Mouse (Mus musculus): Measurements from ENCODE around the gene Jak2. TPM values are rescaled to one million over a fixed set of nuclear protein-coding genes. Genes with fewer than 3 reads are reported as not detected.

Gene Jak2
- 10 to 100 TPM; 28.0 to 38.6 TPM for total RNA-seq (2021)

GRCm38 (mm10) chr19:29251191-29251957 lies at the start of gene Jak2:
Jak2 (plus strand) TSS chr19:29251828.
- intact Hi-C loops (cut with DNase I) = loop anchor here (5.0 kb wide), 3 partner anchors 149 to 259 kb away; partner anchors contain the start of genes Cdc37l1 and Rcl1
- peak; percentile 88 to 89 for DNase-seq (ENCODE audit: low spot score in 2 of 2)

DNA sequence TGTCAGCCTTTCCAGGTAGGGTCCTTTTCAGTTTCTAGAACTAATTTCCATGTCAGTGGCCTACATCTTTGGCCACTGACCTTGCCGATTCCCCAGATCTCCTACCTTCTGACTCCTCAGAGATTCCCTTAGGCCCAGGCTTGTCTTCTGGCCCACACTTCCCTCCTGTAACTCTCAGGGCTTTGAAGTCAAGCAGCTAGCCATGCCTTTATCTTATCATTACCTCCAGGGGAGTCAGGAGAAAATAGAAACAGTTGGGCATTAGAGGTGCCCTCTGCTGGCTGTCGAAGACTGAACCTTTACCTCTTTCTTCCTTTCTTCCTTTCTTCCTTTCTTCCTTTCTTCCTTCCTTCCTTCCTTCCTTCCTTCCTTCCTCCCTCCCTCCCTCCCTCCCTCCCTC lies 48.3 kb upstream of the Jak2 start:
- intact Hi-C loops (cut with DNase I) = no loop called here
- no peak for DNase-seq (ENCODE audit: low spot score in 2 of 2)

DNA sequence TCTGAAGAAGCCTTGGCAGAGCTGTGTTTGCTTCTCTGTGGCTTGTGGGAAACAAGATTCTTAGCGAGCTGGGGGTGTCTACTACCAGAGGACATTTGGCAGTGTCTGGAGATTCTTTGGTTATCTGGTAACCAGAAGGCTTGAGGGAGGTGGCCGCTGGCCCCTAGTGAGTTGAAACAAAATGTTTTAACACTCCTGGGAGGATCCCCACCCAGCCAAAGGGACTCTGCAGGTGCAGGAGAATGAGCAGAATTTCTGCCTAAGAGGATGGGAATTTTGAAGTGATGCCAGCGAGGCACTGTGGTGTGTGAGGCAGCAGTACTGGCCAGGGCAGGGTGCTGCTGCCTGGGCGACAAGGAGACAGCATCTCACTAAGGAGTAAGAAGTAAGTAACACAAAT lies 47.0 kb upstream of the Jak2 start:
- intact Hi-C loops (cut with DNase I) = no loop called here
- DNase-seq (ENCODE audit: low spot score in 2 of 2) = no peak

- intact Hi-C loops (cut with DNase I) = no loop called here
- no peak for DNase-seq (ENCODE audit: low spot score in 2 of 2)
Measured at GRCm38 (mm10) chr19:29205267-29205666, 46.4 kb upstream of the Jak2 start.

DNA sequence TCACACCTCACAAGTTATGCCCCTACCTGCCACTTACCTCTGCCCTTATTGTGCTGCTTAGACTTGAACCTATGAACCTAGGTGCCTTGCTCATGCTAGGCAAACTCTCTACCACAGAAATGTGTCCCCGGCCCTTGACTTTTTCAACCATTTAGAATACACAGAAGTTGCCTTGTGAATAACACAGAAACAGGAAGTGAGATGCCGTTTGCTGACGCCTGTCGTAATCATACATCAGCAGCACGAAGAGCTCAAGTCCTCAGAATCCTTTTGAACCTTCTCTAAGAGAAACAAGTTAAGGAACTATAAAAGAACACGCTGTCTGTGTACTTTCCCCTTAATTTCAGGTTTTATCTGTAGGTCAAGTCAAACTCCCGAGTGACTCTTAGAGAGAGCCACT lies 41.7 kb upstream of the Jak2 start:
- intact Hi-C loops (cut with DNase I) = no loop called here
- no peak for DNase-seq (ENCODE audit: low spot score in 2 of 2)

DNA sequence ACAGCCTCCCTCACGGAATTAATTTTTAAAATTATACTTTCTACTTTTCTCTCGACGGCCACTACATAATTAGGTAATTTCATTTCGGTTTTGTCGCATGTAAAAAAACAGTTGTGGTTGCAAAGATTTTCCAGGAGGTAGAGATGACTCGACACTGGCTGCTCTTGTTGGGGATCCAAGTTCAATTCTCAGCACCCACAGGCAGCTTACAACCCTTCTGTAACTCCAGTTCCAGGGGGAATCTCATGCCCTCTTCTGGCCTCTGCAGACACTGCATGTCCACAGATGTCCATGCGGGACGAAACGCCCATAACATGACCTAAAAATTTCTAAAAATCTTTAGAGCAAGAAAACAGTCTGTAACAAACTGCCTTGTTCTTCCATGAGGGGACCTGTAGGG lies 41.3 kb upstream of the Jak2 start:
- intact Hi-C loops (cut with DNase I) = no loop called here
- no peak for DNase-seq (ENCODE audit: low spot score in 2 of 2)

DNA sequence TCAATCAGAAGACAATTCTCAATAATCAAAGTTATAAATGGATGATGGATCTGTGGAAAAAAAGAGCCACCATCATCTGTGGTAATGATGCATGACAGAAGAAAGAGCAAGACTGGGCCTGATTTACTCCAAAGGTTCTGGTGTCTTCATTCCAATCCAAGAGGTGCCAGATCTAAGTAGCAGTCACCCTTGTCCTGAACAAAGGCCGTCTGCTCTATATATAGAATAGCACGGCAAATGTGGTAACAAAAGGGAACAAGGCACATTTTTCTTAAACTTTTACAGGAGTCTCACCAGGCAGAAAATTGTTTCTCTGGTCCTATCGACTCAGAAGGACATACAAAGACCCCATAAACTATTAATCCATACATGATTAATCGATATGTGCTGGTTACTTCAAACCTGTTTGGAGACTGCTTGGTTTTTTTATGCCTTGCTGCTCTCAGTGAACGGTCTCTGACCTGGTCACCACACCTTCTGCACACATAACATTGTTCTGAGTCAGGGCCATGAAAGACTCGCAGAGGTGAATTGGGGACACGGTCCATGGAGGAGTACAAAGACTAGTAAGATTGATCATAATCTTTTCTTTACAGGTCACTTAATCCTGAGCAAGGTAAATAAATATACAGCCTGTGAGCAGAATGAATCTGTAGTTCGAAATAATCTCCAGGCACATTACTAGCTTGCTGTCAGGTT lies 35.7 kb upstream of the Jak2 start:
- DNase-seq (ENCODE audit: low spot score in 2 of 2) = no peak
- intact Hi-C loops (cut with DNase I) = no loop called here

DNA sequence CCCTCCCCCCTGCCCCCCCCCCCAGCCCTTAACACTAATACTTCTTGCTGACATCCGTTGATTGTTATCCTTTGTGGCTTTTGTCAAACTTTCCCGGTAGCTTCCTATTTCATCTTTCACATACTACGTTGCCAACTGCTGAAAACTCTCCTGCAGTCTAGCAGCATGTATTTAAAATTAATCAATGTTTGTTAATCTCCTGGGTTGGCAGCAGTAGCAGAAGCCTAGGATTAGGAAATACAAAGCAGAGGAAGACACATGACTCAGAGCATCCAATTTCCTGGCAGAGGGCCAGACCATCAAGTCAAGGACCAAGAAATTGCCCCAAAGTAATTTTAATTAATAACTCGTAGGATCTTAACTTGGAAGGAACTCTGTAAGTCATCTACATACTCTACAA lies 29.8 kb upstream of the Jak2 start:
- no peak for DNase-seq (ENCODE audit: low spot score in 2 of 2)
- intact Hi-C loops (cut with DNase I) = no loop called here

DNA sequence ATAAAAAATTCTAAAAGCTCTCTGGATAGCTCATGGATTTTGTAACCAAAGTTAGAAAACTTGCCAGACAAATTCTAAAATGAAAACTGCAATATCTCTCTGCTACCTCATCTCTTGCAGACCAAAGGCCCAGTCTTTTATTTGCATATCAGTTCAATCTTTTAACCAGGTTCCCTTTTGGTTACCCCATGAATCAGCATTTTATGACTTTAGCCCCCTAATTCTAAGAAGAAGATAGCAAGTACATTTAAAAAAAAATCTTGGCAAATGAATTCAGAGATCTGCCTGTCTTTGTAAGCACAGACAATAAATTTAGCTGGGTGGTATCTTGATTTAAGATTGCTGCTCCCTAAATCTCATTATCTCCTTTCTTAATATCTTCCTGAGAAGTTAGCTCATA lies 26.7 kb upstream of the Jak2 start:
- intact Hi-C loops (cut with DNase I) = no loop called here
- DNase-seq (ENCODE audit: low spot score in 2 of 2) = no peak

- no peak for DNase-seq (ENCODE audit: low spot score in 2 of 2)
- intact Hi-C loops (cut with DNase I) = no loop called here
Measured at GRCm38 (mm10) chr19:29226996-29227395, 24.6 kb upstream of the Jak2 start.

GRCm38 (mm10) chr19:29227941-29228590 lies 23.6 kb upstream of the Jak2 start:
- DNase-seq (ENCODE audit: low spot score in 2 of 2) = no peak
- intact Hi-C loops (cut with DNase I) = no loop called here

DNA sequence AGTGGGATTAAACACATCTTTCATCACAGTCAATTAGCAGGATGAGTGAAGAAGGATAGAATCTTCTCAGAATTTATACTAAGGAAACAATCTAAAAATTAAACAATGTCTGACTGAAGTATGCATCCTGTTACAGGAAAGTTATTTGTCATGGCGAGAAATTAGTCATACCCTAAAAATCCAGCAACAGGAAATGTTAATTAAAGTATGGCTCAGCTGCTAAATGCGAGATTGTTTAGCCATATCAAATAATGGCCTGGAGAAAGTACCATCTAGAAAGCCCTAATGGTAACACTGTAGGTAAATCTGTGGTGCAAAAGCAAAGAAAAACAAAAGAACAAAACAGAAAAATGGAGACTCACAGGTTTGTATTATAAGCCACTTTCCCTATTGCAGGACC lies 22.6 kb upstream of the Jak2 start:
- no peak for DNase-seq (ENCODE audit: low spot score in 2 of 2)
- intact Hi-C loops (cut with DNase I) = no loop called here

DNA sequence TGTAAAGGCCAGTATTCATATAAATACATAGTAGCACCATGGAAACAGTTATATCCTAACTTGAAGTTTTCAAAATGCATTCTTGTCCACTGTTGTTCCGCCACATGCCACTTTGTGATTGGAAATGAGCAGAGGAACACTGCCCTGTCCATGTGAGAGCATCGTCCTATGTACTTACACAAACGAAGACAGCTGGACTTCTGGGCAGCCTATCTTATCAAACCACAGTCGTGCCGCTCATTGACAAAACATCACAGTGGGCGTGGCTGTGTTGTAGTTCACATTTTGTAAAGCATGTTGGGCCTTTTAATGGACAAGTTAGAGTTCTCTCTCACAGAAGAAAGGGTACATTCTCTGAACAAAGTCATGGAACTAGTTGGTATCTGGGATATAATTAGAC lies 18.9 kb upstream of the Jak2 start:
- DNase-seq (ENCODE audit: low spot score in 2 of 2) = no peak
- intact Hi-C loops (cut with DNase I) = no loop called here

DNA sequence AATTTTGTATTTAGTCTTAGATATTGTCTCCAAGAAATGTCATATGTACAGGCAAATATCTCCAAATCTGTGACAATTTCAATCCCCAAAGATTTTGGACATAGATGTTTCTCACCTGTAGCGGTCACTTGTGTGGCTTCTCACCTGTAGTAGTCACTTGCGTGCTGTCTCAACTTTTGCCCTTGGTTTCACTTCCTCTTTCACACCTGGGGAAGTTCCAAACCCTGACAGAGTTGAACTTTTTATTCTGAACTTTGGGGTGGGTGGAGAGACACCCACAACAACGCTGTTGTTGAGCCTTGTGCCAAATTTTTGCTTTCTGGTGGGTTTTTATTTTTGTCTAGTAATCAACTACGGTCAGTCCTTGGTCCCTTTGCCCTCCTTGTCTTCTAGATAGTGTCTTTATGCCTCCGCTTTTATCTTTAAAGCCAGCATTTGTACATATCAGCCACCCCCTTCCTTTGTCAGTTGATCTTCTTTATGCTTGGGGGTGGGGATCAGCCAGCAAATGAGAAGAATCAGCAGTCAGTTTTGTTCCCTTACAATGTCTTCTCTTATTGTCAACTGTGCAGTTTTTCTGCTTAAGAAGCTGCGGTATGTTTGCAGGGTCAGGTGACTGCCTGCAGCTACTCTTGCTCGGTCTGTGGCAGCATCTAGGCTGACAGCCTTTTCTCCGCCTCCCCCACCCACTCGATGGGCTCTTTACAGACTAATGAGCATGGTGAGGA lies 14.8 kb upstream of the Jak2 start:
- intact Hi-C loops (cut with DNase I) = no loop called here
- no peak for DNase-seq (ENCODE audit: low spot score in 2 of 2)

GRCm38 (mm10) chr19:29238171-29238570 lies 13.5 kb upstream of the Jak2 start:
- intact Hi-C loops (cut with DNase I) = no loop called here
- DNase-seq (ENCODE audit: low spot score in 2 of 2) = no peak

DNA sequence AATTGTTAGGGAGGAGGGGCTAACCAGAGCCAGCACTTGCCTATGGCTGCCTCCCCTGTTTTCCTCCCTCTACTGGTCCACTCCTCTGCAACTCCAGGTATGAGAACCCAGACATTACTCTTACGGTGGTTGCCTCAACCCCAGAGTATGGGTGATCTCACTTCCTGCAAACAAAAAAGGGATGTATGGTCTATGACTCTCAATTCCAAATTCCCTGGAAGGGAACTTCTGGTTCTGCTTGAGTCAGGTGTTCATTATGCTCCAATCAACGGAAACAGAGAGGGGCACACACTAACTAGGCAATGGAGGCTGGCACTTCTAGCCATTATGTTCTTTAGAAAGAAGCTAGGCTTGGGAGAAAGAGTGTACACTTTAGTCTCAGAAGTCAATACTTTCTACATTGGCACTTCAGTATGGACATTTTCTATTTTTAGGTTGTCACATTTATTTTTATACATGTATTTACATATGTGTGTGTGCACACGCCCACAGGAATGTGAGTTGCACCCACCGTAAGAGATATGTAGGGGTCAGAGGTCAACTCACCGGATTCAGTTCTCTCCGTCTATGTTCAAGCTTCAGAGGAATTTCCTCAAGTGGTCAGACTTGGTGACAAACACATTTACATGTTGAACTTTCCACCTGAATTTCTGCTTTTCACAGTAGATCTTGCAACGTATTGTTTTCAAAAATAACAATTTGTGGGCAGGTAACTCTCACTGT lies 12.0 kb upstream of the Jak2 start:
- intact Hi-C loops (cut with DNase I) = no loop called here
- no peak for DNase-seq (ENCODE audit: low spot score in 2 of 2)

- intact Hi-C loops (cut with DNase I) = no loop called here
- DNase-seq (ENCODE audit: low spot score in 2 of 2) = no peak
Measured at GRCm38 (mm10) chr19:29240676-29241075, 11.0 kb upstream of the Jak2 start.

- intact Hi-C loops (cut with DNase I) = no loop called here
- no peak for DNase-seq (ENCODE audit: low spot score in 2 of 2)
Measured at GRCm38 (mm10) chr19:29241581-29241980, 10.0 kb upstream of the Jak2 start.

- intact Hi-C loops (cut with DNase I) = loop anchor here (5.0 kb wide), 3 partner anchors 148 to 258 kb away; partner anchors contain the start of genes Cdc37l1 and Rcl1
- no peak for DNase-seq (ENCODE audit: low spot score in 2 of 2)
Measured at GRCm38 (mm10) chr19:29249933-29250332, 1.7 kb upstream of the Jak2 start.

Data from left cerebral cortex, postnatal 36 days (tissue).